Mouse (Mus musculus): ENCODE data around the gene Fthl17a. TPM values are rescaled to one million over a fixed set of nuclear protein-coding genes. Genes with fewer than 3 reads are reported as not detected.

The Fthl17a gene
- not detected for total RNA-seq (2021)
- long read RNA-seq, experiment 1 = 0 reads
- long read RNA-seq, experiment 2 = 0 reads

- no peak for DNase-seq (ENCODE audit: low spot score in 2 of 2)
These were observed at the start of gene Fthl17a for GRCm38 (mm10) chrX:85249379-85249778. Gene Fthl17a (plus strand): TSS chrX:85249679.

- DNase-seq (ENCODE audit: low spot score in 2 of 2) = no peak
These were observed 42.5 kb upstream of the Fthl17a start for GRCm38 (mm10) chrX:85207001-85207400.

- DNase-seq (ENCODE audit: low spot score in 2 of 2) = no peak
These were observed 22.6 kb upstream of the Fthl17a start for GRCm38 (mm10) chrX:85226883-85227282.

GRCm38 (mm10) chrX:85271821-85272220 lies 22.3 kb downstream of the Fthl17a start:
- DNase-seq (ENCODE audit: low spot score in 2 of 2) = no peak

GRCm38 (mm10) chrX:85272296-85272695 lies 22.8 kb downstream of the Fthl17a start:
- no peak for DNase-seq (ENCODE audit: low spot score in 2 of 2)

GRCm38 (mm10) chrX:85289846-85290245 lies 40.4 kb downstream of the Fthl17a start:
- no peak for DNase-seq (ENCODE audit: low spot score in 2 of 2)

- DNase-seq (ENCODE audit: low spot score in 2 of 2) = no peak
These were observed 43.3 kb downstream of the Fthl17a start for GRCm38 (mm10) chrX:85292781-85293180.

GRCm38 (mm10) chrX:85294001-85294400 lies 44.5 kb downstream of the Fthl17a start:
- DNase-seq (ENCODE audit: low spot score in 2 of 2) = no peak

GRCm38 (mm10) chrX:85304674-85305073 lies 55.2 kb downstream of the Fthl17a start:
- no peak for DNase-seq (ENCODE audit: low spot score in 2 of 2)

- DNase-seq (ENCODE audit: low spot score in 2 of 2) = no peak
These were observed 69.1 kb downstream of the Fthl17a start for GRCm38 (mm10) chrX:85318576-85318975.

GRCm38 (mm10) chrX:85319193-85319592 lies 69.7 kb downstream of the Fthl17a start:
- DNase-seq (ENCODE audit: low spot score in 2 of 2) = no peak
